Mouse (Mus musculus) liver, postnatal 0 days (tissue): Measurements from ENCODE around the gene Acsbg1.

ENCODE experiments used
- CTCF ChIP-seq: sonication (generic); IDR thresholded peaks from 2 replicates; pipeline ENCODE4 v1.5.1; 2016; ENCODE audit warnings: antibody characterized with exemption, low read depth
- EP300 ChIP-seq: IDR thresholded peaks from 2 replicates; pipeline ENCODE4 v1.6.1; 2016; ENCODE audit warnings: antibody characterized with exemption, low read depth, mild to moderate bottlenecking

- TF ChIP-seq CTCF = no peak
- TF ChIP-seq EP300 = no peak
Measured at GRCm38 (mm10) chr9:54705561-54705960, 43.9 kb upstream of the Acsbg1 start.
